Mouse (Mus musculus) leukemia stem cell, adult 10-12 weeks (primary cell): ENCODE results near the gene Olfr381. TPM values are rescaled to one million over a fixed set of nuclear protein-coding genes. Genes with fewer than 3 reads are reported as not detected.

Source experiments
- polyA plus RNA-seq: library from polyadenylated mRNA; stranded (reverse); fragments of >175 nt; gene quantifications from 2 replicates; pipeline ENCODE4 v1.2.3, GENCODE M21; 2012; ENCODE audit warnings: low replicate concordance

The Olfr381 gene
- not detected in 2 replicates for polyA plus RNA-seq

DNA sequence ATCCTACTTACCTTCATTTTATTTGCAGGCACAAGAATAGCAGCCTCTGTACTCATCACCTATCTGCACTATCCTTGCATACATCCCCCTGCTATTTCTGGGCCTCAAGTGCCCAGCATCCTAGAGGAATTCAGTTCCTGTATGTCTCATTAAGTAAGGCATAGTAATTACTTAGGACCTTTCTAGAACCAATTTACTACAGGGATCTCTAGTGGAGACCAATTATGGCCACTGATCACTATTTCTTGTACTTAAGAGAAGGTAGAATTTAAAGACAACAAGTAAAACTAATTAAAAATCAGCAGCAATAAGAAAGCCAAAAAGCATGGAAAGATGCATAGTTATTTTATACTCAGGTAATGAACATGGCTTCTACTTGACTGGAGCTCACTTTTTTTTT is at the start of gene Olfr381:
Gene Olfr381, minus strand, starts transcription at position 101 of the 400 bp plus-strand sequence.

GRCm38 (mm10) chr11:73517097-73517496 is 25.7 kb upstream of the Olfr381 start, which contains the start of gene Olfr382:
Olfr382 (minus strand) TSS chr11:73517197.

GRCm38 (mm10) chr11:73457408-73457807 is 34.0 kb downstream of the Olfr381 start, which contains the start of gene Olfr380:
Olfr380 (minus strand) TSS chr11:73457508.

Other genes starting within 250 kb of the Olfr381 start
- not detected in 2 replicates for gene Trpv3, start 224.2 kb downstream of the Olfr381 start, polyA plus RNA-seq
- not detected in 2 replicates for gene Aspa, start 162.0 kb downstream of the Olfr381 start, polyA plus RNA-seq
- not detected in 2 replicates for gene Gm49340, start 161.9 kb downstream of the Olfr381 start, polyA plus RNA-seq
- gene Spata22, start 161.9 kb downstream of the Olfr381 start, polyA plus RNA-seq: not detected in 2 replicates
- gene Olfr20, start 140.8 kb downstream of the Olfr381 start, polyA plus RNA-seq: not detected in 2 replicates
- not detected in 2 replicates for gene Olfr376, start 120.4 kb downstream of the Olfr381 start, polyA plus RNA-seq
- not detected in 2 replicates for gene Olfr1, start 92.0 kb downstream of the Olfr381 start, polyA plus RNA-seq
- gene Olfr378, start 63.1 kb downstream of the Olfr381 start, polyA plus RNA-seq: not detected in 2 replicates
- not detected in 2 replicates for gene Olfr380, start 34.1 kb downstream of the Olfr381 start, polyA plus RNA-seq
- not detected in 2 replicates for gene Olfr382, start 25.6 kb upstream of the Olfr381 start, polyA plus RNA-seq
- not detected in 2 replicates for gene Olfr385, start 101.4 kb upstream of the Olfr381 start, polyA plus RNA-seq
- gene Olfr384, start 107.0 kb upstream of the Olfr381 start, polyA plus RNA-seq: not detected in 2 replicates
- gene Zfp735, start 197.2 kb upstream of the Olfr381 start, polyA plus RNA-seq: not detected in 2 replicates